Mouse (Mus musculus) gastrocnemius, adult 2 months (tissue): ENCODE measurements around the gene Nav1. TPM values are rescaled to one million over a fixed set of nuclear protein-coding genes. Genes with fewer than 3 reads are reported as not detected.

Experiments
- DNase-seq: peaks from one replicate; pipeline ENCODE4 v3.0.0; 2022
- H3K27ac ChIP-seq: fragments of 200-600 bp; 2 replicates; pipeline ENCODE4 v1.8.1; 2022; ENCODE audit warnings: mild to moderate bottlenecking
- H3K4me3 ChIP-seq: fragments of 200-600 bp; 2 replicates; pipeline ENCODE4 v1.8.1; 2022; ENCODE audit warnings: mild to moderate bottlenecking, moderate library complexity
- CTCF ChIP-seq: fragments of 200-600 bp; IDR thresholded peaks from 2 replicates; pipeline ENCODE4 v1.8.1; 2022; ENCODE audit warnings: antibody characterized with exemption, mild to moderate bottlenecking, moderate library complexity
- intact Hi-C: fragments of 180-260 bp; cut with DNase I; formaldehyde crosslinking; loops from one replicate; pipeline ENCODE4 v1.15.1; 2025
- total RNA-seq, 2 experiments: library from RNA; stranded (reverse); gene quantifications; 2 replicates each; pipeline ENCODE4 v1.2.3; 2021

Nav1 gene
- total RNA-seq, 2 experiments from 2014 or later: 9.7 to 11.5 TPM

DNA sequence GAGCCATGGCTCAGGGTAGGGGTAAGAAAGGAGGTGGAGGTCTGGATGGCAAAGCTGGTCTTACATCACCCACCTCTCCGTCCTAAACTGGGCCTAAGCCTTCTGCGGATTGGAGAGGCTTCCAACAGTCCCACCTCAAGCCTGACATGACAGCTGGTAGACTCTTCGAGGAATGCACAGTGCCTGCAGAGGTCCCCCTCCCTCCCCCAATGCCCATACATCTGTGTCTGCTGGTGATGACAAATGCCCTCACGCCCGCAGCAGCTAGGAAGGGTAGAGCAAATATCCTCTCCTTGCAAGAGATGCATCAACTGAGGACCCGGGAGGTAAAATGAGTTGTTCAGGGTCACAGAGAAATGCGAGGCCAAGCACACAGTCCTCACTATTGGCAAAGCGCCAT lies 39.0 kb downstream of the Nav1 start:
- no peak overlapping the region for H3K27ac ChIP-seq
- no peak for DNase-seq
- TF ChIP-seq CTCF: no peak
- no peak overlapping the region for H3K4me3 ChIP-seq
- intact Hi-C loops: no loop called here

DNA sequence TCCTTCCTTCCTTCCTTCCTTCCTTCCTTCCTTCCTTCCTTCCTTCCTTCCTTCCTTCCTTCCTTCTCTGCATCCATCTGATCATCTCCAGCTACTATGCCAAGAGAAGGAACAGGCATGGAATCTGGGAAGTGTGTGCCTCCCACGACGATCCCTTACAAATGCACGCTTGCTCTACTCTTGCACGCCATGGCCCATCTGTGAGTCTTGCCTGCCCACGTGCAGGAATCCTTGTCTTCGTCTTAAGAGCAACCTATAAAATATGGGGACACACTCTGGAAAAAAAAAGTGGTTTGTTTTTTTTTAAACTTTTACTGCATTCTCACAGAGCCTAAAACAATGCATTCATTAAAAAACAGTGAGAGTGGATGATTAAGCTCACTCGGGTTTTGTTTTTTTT lies 40.5 kb downstream of the Nav1 start:
- intact Hi-C loops: no loop called here
- Histone ChIP-seq H3K27ac (no peak overlapping the region), H3K4me3 (no peak overlapping the region)
- no peak for DNase-seq
- no peak for TF ChIP-seq CTCF

DNA sequence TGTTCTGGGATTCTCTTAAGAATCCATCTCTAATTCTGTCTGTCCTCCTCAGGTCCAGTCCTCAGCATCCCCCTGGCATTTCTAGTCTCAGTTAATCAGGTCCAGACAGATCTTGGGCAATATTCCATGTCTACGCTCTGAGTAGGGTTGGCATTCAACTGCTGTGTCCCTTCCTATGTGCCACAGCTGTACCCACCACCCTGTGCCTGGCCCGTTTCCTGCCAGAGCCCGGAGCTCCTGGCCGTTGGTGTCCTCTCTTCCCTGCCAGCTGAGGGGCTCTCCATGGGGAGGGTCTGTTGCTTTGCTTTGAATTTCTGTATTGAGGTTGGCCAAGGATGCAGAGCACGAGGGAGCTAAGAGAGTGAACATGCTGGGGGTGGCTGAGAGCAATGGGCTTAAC lies 41.3 kb downstream of the Nav1 start:
- TF ChIP-seq CTCF: no peak
- no peak overlapping the region for H3K27ac ChIP-seq
- intact Hi-C loops: no loop called here
- H3K4me3 ChIP-seq: no peak overlapping the region
- DNase-seq: no peak

DNA sequence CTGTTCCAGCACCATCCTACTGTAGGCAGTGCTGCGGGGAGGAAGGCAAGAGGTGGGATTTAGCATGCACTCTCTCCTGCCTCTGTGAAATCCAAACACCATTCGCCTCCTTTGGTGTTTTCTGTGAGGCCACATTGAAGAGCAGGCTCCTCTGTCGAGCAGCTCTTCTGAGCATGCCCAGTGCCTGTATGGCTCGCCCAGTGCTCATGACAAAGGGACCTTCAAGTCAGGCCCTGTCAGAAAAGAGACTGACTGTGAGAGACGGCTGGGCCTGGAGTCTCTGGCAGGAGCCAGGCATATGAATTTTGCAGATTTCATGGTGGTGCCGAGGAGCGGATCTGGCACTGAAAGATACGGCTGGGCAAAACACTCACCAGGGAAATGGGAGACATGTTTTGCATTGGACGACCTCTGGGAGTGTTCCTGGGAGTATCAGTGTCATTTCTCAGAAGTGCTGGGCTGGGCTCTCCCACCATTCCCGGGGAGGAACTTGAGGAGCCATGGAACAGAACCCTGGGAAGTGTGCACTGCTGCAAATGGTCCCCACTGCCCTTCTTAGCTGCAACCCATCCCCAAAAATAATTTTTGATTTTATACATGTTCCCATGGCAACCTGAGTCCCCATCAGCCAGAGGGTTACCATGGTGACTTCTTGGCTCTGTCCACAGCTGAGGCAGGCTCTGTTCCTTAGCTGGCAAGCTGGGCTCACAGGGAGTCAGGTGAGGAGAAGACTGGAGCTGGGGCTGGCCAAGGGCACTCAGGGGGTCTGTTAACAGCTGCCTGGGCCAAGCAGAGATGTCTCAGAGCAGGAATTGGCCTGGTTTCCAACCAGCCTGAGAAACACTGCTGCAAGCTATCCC lies 42.2 kb downstream of the Nav1 start:
- no peak for TF ChIP-seq CTCF
- H3K4me3 ChIP-seq: peak overlapping the region; percentile 36
- peak; percentile 60 for DNase-seq
- H3K27ac ChIP-seq: peak overlapping the region; percentile 55
- intact Hi-C loops: no loop called here

DNA sequence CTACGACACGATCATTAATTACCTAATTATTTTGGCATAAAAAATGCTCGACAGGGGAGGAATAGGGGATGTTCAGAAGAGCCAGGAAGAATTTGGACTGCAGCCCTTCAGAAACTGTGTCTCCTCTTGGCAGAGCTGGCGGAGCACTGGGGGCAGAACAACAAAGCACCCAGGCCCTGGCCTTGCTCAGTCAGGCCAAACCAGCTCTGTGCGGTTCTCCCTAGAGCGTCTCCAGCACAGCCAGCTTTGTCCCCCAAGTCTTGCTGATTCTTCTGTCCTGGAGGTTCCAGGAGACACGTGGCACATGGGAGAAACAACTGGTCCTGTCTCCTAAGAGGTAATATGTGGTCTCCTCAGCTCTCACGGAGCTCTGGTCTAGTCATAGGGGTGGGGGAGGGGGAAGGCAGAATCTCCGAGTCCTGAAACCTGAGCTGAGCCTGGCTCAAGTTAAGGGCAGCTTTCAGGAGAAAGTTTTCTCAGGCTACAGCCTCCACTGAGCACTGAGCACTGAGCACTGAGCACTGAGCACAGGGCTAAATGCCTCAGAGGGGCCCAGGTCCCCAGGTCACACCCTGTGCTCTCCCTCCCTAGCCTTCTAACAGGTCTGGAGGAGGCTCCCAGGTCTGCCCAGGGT lies 43.2 kb downstream of the Nav1 start:
- no peak for TF ChIP-seq CTCF
- intact Hi-C loops: no loop called here
- DNase-seq: peak; percentile 43
- no peak overlapping the region for H3K4me3 ChIP-seq
- peak overlapping the region; percentile 55 for H3K27ac ChIP-seq

DNA sequence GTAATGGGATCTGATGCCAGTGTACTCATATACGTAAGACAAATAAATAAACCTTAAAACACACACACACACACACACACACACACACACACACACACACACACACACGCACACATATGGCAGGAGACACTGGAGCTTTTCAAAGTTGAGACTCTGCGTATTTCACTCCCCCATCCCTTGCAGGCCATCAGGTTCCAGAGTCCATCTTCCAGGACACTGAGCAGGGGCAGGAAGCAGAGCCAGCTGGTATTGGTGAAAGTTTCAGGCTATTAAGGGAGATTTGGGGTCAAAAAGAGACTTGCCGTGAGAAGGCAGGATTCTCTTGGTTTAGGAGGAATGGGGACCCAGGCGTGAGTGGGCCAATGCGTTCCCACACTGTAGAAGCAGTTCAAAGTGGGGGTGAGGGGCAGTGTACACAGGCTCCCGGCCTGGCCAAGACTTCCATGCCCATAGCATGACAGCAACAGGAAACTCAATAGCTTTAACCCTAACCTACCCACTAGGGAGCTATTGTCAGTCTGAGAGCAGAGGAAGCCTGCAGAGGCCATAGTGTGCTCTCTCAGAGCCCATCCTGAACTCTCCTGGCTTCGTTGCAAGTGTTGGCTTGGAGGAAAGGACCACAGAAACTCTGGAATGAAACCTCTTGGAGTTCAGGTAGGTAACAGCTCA lies 44.0 kb downstream of the Nav1 start:
- DNase-seq: no peak
- H3K4me3 ChIP-seq: no peak overlapping the region
- no peak for TF ChIP-seq CTCF
- intact Hi-C loops: no loop called here
- H3K27ac ChIP-seq: peak overlapping the region; percentile 20; the same call in 1 of the 2 replicates

DNA sequence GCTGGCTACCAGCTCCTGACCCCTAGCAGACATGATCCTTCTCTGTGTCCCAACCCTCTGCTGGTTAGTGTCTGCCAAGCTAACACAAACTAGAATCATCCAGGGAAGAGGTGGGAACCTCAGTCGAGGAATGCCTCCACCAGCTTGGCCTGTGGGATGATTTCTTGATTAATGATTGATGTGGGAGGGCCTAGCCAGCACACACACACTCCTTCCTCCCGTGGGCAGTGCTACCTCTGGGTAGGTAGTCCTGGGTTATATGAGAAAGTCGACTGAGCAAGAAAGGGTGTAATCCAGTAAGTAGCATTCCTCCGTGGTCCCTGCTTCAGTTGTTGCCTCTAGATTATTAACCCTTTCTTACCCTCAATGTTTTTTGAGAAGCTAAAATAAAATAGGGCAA lies 45.0 kb downstream of the Nav1 start:
- intact Hi-C loops: no loop called here
- no peak for DNase-seq
- Histone ChIP-seq H3K27ac (no peak overlapping the region), H3K4me3 (no peak overlapping the region)
- no peak for TF ChIP-seq CTCF

DNA sequence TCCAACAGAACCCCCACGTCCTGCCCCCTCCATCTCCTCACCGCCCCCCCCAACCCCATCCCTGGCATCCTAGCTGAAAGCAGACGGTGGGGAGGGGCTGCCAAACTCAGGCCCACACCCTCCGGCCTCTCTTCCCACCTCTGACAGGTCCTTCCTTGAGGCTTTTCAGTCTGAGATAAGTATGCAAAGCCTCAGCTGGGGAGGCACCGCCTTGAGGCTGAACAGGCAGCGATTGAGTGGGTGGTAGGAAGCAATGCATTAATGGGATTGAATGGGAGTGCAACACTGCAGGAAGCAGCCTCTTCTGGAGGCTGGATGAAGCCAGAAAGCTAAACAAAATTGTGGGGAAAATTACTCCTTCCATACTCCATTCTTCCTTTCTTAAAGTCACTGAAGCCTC lies 45.8 kb downstream of the Nav1 start:
- TF ChIP-seq CTCF: no peak
- no peak for DNase-seq
- intact Hi-C loops: no loop called here
- H3K4me3 ChIP-seq: no peak overlapping the region
- H3K27ac ChIP-seq: no peak overlapping the region

DNA sequence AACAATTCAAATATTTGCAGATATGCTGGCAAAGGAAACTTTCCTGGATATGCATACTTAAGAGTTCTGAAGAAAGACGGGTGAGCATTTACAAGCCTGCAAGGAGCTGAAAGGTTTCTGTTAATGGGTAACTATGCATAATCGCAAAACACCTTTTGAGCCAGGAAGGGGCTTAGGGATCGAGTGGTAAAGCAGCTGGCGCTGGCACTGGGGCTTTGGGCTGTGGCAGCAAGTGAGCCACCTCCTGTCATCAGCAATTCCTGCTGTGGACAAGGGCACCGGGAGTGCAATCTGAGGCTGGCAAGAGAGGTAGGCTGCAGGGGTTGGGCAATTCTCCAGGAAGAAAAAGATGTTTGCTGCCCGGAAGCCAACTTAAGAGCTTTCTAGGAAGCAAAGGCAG lies 49.1 kb downstream of the Nav1 start:
- TF ChIP-seq CTCF: no peak
- Histone ChIP-seq H3K27ac (no peak overlapping the region), H3K4me3 (no peak overlapping the region)
- DNase-seq: no peak
- intact Hi-C loops: no loop called here

DNA sequence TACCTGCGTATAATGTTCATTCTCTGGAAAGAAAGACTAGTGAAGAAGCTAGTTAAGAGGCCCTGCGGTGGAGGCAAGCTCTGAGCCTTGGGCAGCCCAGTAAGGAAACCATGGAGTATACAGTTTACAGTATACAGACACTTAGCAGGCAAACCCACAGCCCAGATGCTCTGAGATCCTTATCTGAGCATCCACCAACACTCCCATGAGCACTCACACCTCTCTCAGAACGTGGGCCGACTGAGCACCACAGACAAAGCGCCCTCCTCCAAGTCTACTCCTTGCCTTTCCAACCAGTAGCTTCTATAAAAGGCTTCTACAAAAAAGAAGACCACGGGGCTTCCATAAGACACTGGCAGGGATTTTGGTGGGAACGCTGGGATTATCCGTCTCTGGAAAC lies 51.2 kb downstream of the Nav1 start:
- intact Hi-C loops: no loop called here
- H3K27ac ChIP-seq: no peak overlapping the region
- DNase-seq: no peak
- TF ChIP-seq CTCF: no peak
- no peak overlapping the region for H3K4me3 ChIP-seq

DNA sequence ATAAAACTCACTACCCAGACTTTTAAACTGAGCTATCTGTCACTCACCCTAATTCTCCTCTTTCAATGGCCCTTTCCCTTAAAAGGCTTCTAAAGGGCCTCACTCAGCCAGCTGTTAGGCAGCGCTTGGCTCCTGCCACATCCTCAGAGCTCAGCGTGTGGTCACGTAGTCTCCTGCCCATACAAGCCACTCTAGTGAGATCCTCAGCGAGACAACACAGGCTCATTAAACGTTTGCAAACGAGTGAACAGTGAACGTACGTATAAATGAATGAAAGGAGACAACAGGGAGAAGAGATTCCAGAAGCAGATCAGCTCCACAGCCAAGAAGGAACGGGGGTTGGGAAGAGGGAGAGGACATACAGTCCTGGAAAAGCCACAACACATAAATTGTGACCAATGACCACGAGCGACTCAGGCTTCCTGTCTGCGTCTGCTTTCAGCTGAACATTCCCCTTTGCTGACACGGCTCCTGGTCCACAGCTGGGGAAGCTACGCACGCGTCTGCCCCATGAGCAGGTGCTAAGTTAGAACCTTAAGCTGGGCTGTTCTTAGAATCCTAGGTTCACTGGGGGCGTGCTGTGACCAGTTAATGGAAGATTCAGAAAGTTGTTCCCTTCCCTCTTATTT lies 52.3 kb downstream of the Nav1 start:
- DNase-seq: no peak
- intact Hi-C loops: no loop called here
- Histone ChIP-seq H3K27ac (no peak overlapping the region), H3K4me3 (no peak overlapping the region)
- TF ChIP-seq CTCF: no peak

DNA sequence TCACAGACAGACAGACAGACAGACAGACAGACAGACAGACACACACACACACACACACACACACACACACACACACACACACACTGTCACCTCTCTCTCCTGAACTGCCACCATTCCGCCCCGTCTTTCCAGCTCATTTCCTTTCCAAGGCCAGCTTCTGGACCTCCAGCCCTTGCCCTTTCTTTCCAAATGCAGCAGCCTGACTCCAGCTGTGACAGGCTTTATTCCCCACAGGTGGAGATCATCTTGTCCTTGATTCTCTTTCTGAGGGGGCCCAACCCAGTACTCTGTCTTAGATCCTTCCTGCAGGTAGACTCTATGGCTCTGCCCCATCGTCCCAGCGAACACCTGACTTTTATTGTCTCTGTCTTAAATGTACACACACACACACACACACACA lies 53.5 kb downstream of the Nav1 start:
- Histone ChIP-seq H3K4me3 (no peak overlapping the region), H3K27ac (no peak overlapping the region)
- no peak for TF ChIP-seq CTCF
- DNase-seq: no peak
- intact Hi-C loops: no loop called here

DNA sequence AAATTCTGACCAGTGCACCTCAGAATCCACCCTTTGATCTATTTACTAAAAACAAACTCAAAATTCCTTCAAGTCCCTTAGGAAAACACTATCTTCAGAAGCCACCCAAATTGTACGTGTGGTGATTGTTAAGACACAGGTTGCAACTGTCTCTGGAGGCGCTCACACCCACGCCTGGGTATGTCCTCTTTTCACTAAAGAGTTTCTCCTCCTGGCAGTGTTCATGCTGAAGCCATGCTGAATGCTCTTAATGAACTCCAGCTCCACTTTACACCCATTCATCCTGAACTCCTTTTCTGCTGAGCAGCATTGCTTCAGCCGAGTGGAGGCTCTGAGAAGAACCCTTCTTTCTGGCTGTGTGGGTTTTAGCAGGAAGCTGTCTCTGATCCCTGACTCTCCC lies 53.9 kb downstream of the Nav1 start:
- intact Hi-C loops: no loop called here
- TF ChIP-seq CTCF: no peak
- Histone ChIP-seq H3K4me3 (no peak overlapping the region), H3K27ac (no peak overlapping the region)
- DNase-seq: no peak
